Mouse (Mus musculus) limb, embryonic 15.5 days (tissue): ENCODE results near the gene Grm7. TPM values are rescaled to one million over a fixed set of nuclear protein-coding genes. Genes with fewer than 3 reads are reported as not detected.

Experiments
- ATAC-seq: fragments of 200-750 bp; cut with Nextera tagmentation; 2 replicates; pipeline ENCODE4 v1.8.0; 2017; ENCODE audit warnings: low read depth, moderate TSS enrichment; ENCODE audit not compliant: insufficient number of reproducible peaks, low FRiP score, low TSS enrichment
- H3K27ac ChIP-seq: fragments of 300-500 bp; sonication (generic); 2 replicates; pipeline ENCODE4 v1.5.1; 2015; ENCODE audit warnings: moderate library complexity, mild to moderate bottlenecking, inconsistent platforms
- H3K27me3 ChIP-seq: fragments of 300-500 bp; sonication (generic); 2 replicates; pipeline ENCODE4 v1.6.1; 2015; ENCODE audit warnings: inconsistent platforms
- H3K36me3 ChIP-seq: fragments of 300-500 bp; sonication (generic); 2 replicates; pipeline ENCODE4 v1.6.1; 2015; ENCODE audit warnings: inconsistent platforms
- H3K4me1 ChIP-seq: fragments of 300-500 bp; sonication (generic); 2 replicates; pipeline ENCODE4 v1.6.1; 2015; ENCODE audit warnings: inconsistent platforms
- H3K4me2 ChIP-seq: fragments of 300-500 bp; sonication (generic); 2 replicates; pipeline ENCODE4 v1.6.1; 2015; ENCODE audit warnings: mild to moderate bottlenecking, inconsistent platforms
- H3K4me3 ChIP-seq: fragments of 300-500 bp; sonication (generic); 2 replicates; pipeline ENCODE4 v1.5.1; 2015; ENCODE audit warnings: mild to moderate bottlenecking, inconsistent platforms
- H3K9ac ChIP-seq: fragments of 300-500 bp; sonication (generic); 2 replicates; pipeline ENCODE4 v1.6.1; 2015; ENCODE audit warnings: inconsistent platforms
- H3K9me3 ChIP-seq: fragments of 300-500 bp; sonication (generic); 2 replicates; pipeline ENCODE4 v1.6.1; 2016; ENCODE audit warnings: inconsistent platforms
- WGBS: fragments of 180-500 bp; shearing (Covaris S2); methylation state at CpG from one replicate; pipeline ENCODE4 v1.1.7; 2015; 5-methylcytosine and 5-hydroxymethylcytosine counted together
- polyA plus RNA-seq: library from polyadenylated mRNA; unstranded; fragments of >200 nt; fragmentation: Nextera tagmentation; extraction: Ambion mirVana; gene quantifications from 2 replicates; pipeline ENCODE4 v1.2.1, GENCODE M21; 2015

Grm7 gene
- polyA plus RNA-seq, 1 experiment from 2014 or later = 3.2 TPM

DNA sequence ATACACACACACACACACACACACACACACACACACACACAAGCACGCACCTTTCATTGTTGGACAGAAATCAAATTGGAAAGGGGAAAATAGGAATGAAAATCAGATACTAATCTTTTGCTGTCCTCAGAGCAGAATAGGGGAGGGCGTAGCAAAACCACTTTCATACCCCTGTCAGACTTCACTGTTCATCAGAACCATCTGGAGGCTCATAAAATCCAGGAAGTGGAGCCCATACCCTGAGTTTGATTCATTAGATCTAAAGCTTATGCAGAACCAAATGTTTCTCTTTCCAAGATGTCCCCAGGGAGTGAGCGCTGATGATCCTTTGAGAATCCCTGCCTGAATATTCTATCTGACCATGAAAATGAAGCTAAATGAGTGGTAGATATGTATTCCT, 611.6 kb downstream of the Grm7 start:
- no peaks in the 10 kb centered on the region for H3K36me3 ChIP-seq
- WGBS = 45% methylated on average over 3 of the region's 3 CpGs
- no peak overlapping the region for H3K27ac ChIP-seq
- H3K9me3 ChIP-seq = no peaks in the 10 kb centered on the region
- no peaks in the 10 kb centered on the region for H3K4me1 ChIP-seq
- H3K4me3 ChIP-seq = no peak overlapping the region
- H3K9ac ChIP-seq = no peak overlapping the region
- no peak overlapping the region for H3K4me2 ChIP-seq
- H3K27me3 ChIP-seq = no peaks in the 10 kb centered on the region
- no peak for ATAC-seq

DNA sequence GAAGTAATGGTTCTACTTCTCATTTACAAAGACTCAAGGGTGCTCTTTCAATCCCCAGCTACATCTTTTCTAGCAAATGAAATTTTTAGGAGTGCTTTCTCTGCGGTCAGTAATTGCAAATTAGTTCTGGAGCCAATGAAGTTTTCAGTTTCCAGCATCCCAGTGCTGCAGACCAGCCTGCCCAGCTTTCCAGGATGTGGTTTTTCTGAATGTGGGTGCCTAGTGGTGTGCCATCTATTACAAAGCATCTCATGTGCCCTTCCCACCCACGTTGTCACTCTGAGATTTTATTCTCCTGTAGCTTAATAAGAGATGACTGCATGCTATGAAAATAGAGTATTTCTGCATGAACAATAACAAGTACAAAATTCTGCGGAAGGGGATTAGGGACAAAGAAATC, 612.9 kb downstream of the Grm7 start:
- no peak for ATAC-seq
- Histone ChIP-seq H3K9me3 (no peaks in the 10 kb centered on the region), H3K4me3 (no peak overlapping the region), H3K9ac (no peak overlapping the region), H3K36me3 (no peaks in the 10 kb centered on the region), H3K4me1 (no peaks in the 10 kb centered on the region), H3K27me3 (no peaks in the 10 kb centered on the region), H3K27ac (no peak overlapping the region), H3K4me2 (no peak overlapping the region)
- 66% methylated on average over 3 of the region's 3 CpGs for WGBS

DNA sequence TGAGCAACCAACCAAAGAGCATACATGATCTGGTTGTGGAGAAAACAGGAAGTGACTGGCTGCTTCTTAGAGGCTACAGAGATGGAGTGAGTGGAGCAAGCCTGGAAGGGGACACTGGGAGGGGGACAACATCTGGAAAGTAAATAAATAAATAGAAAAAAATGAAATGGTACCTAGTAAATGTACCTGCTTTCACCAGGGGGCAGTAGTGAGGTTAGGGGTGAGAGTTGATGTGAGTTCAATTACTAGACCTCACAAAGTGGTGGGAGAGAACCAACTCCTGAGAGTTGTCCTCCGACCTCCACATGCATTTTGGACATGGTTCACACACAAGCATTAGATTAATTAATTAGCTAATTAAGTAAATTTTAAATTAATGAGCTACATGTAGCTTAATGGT, 615.8 kb downstream of the Grm7 start:
- H3K9ac ChIP-seq = no peak overlapping the region
- no peak for ATAC-seq
- H3K9me3 ChIP-seq = no peaks in the 10 kb centered on the region
- WGBS = 88% methylated on average over 1 of the region's 1 CpGs
- H3K36me3 ChIP-seq = no peaks in the 10 kb centered on the region
- no peaks in the 10 kb centered on the region for H3K27me3 ChIP-seq
- no peak overlapping the region for H3K4me2 ChIP-seq
- no peak overlapping the region for H3K27ac ChIP-seq
- no peak overlapping the region for H3K4me3 ChIP-seq
- no peaks in the 10 kb centered on the region for H3K4me1 ChIP-seq

DNA sequence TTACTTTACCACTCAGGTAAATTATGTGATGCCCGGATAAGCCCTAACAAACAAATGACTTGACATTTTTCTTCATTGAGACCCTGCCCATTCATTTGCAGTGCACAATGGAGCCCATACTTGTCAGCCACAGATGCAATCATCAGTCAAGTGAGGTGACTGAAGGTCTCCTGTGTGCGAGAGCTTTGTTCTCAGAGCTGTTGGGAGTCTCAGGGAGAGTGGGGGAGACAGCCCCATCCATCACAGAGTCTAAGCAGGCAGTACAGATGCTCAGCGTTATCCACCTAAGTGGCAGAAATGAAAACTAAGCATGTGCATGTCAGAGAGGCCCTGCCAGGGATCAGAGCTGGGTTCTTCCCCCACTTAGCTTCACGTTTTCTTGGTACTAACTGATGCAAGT, 631.3 kb downstream of the Grm7 start:
- WGBS = 50% methylated on average over 4 of the region's 4 CpGs

DNA sequence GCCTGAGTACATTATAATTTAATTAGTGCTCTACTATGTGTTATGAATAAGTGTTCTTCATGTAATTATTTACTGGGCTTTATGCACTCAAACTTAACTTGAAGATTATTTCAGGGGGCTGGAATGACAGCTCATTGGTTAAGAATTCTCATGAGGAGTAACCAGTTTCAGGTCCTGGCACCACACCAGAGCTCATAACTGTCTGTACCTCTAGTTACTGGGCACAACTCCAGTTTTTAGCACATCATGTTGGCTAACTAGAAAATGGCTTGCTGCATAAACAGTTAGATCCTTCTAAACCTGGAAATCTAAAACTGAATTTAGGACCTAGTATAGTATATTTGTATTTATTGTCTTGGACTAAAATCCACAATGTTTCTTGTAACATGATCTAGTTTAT, 633.1 kb downstream of the Grm7 start:
- H3K4me2 ChIP-seq = no peak overlapping the region
- no peaks in the 10 kb centered on the region for H3K36me3 ChIP-seq
- H3K27me3 ChIP-seq = no peaks in the 10 kb centered on the region
- no peaks in the 10 kb centered on the region for H3K4me1 ChIP-seq
- ATAC-seq = no peak
- H3K9ac ChIP-seq = no peak overlapping the region
- no peaks in the 10 kb centered on the region for H3K9me3 ChIP-seq
- no peak overlapping the region for H3K27ac ChIP-seq
- H3K4me3 ChIP-seq = no peak overlapping the region

More for the DNA sequence above, 631.3 kb downstream of the Grm7 start:
- Histone ChIP-seq H3K4me2 (no peak overlapping the region), H3K4me1 (no peaks in the 10 kb centered on the region), H3K27ac (no peak overlapping the region), H3K27me3 (no peaks in the 10 kb centered on the region), H3K4me3 (no peak overlapping the region), H3K36me3 (no peaks in the 10 kb centered on the region), H3K9ac (no peak overlapping the region), H3K9me3 (no peaks in the 10 kb centered on the region)
- ATAC-seq = no peak

DNA sequence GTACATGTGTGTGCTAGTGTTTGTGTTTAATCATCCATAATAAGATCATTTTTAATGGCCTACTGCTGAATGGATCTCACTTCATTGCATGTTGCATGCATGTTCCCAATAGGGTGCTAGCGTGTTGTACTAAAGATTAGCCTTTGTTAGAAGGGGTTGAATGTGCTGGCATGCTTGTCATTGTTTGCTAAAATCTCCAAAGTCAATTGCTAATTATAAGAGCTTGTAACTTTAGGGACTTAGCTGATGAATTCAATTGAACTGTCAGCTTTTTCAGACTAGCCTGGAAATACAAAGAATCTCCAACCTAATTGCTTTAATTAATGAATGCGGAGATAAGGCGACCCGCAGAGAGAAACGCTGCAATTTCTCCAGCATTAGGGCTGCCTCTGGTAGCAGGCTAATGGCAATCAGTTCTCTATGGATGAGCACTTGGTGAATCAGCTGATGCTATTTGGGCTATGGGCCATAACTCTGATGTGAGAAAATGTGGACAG, 648.2 kb downstream of the Grm7 start:
- 75% methylated on average over 5 of the region's 5 CpGs for WGBS
- Histone ChIP-seq H3K27ac (no peak overlapping the region), H3K9ac (no peak overlapping the region), H3K4me2 (no peak overlapping the region), H3K27me3 (no peaks in the 10 kb centered on the region), H3K36me3 (no peaks in the 10 kb centered on the region), H3K4me1 (no peaks in the 10 kb centered on the region), H3K9me3 (no peaks in the 10 kb centered on the region), H3K4me3 (no peak overlapping the region)
- ATAC-seq = no peak

DNA sequence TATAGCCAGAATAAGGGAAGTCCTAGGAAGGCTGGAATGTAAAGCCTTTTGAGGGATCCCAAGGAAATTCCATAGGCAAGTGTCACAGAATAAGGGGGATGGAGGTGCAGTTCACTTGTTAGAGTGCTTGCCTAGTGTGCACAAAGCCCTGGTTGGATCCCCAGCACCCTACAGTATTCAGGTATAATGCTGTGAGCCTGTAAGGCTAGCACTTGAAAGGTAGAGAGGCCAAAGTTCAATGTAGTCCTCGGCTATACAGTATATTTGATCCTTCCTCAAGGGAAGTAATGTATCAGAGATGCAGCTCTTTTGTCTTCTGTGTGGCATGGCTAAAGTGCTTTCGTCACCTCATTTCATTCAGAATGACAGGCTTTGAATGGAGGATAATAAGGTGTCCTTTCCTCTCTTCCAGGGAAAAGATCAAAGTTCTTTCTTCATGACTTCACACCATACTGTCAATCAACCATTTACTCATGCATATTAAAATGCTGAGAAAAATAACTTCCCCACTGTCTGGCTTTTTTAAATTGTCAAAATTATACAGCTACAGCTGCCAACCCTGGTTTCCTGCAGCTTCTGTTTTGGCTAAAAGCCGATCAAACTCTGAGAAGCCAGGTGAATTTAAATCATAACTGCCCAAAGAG, 658.7 kb downstream of the Grm7 start:
- H3K36me3 ChIP-seq = no peaks in the 10 kb centered on the region
- no peak overlapping the region for H3K4me3 ChIP-seq
- no peaks in the 10 kb centered on the region for H3K9me3 ChIP-seq
- no peak overlapping the region for H3K4me2 ChIP-seq
- WGBS = 68% methylated on average over 3 of the region's 3 CpGs
- H3K27ac ChIP-seq = no peak overlapping the region
- no peak for ATAC-seq
- no peak overlapping the region for H3K9ac ChIP-seq
- no peaks in the 10 kb centered on the region for H3K27me3 ChIP-seq
- H3K4me1 ChIP-seq = no peaks in the 10 kb centered on the region

DNA sequence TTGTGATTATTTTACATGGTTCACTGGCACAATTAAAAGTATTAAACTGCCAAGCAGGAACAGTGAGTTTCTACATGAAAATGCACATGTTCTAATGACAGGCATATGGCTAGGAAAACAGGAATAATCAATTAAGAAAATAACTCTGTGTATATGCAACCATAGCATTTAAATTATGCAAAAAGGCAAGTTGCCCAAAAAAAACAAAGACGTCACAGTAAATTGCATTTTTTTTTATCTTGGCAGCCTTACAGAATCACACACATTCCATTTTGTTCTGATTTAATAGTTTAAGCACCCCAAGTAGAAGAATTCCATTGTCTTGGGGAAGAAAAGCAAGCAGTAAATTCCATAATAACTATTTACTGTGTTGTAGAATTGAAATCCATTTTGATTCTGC, 716.3 kb downstream of the Grm7 start:
- WGBS = 41% methylated on average over 1 of the region's 1 CpGs
- Histone ChIP-seq H3K27ac (no peak overlapping the region), H3K4me1 (no peaks in the 10 kb centered on the region), H3K9ac (no peak overlapping the region), H3K9me3 (no peaks in the 10 kb centered on the region), H3K4me3 (no peak overlapping the region), H3K36me3 (no peaks in the 10 kb centered on the region), H3K27me3 (no peaks in the 10 kb centered on the region), H3K4me2 (no peak overlapping the region)
- ATAC-seq = no peak

DNA sequence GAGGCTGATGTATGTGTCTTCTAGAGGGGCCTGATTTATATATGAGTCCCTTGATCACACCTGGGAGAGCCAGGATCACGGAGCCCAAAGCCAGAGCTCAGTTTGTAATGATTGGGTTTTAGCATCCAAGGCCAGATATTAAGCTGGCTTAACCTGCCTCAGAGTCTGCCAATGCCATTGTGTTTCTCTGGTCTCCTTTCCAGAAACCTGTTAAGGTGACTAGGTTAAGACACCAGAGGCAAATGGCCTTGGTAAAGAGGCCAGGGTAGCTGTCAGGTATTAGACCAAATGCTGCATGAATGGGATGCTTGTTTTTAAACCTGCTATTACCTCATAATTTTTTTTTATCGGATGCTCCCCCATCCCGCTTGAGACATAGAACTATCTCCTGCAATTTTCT, 722.7 kb downstream of the Grm7 start:
- no peak for ATAC-seq
- H3K9me3 ChIP-seq = no peaks in the 10 kb centered on the region
- no peak overlapping the region for H3K9ac ChIP-seq
- no peak overlapping the region for H3K4me2 ChIP-seq
- no peak overlapping the region for H3K27ac ChIP-seq
- H3K4me1 ChIP-seq = no peaks in the 10 kb centered on the region
- no peaks in the 10 kb centered on the region for H3K27me3 ChIP-seq
- WGBS = 78% methylated on average over 3 of the region's 3 CpGs
- no peaks in the 10 kb centered on the region for H3K36me3 ChIP-seq
- H3K4me3 ChIP-seq = no peak overlapping the region

DNA sequence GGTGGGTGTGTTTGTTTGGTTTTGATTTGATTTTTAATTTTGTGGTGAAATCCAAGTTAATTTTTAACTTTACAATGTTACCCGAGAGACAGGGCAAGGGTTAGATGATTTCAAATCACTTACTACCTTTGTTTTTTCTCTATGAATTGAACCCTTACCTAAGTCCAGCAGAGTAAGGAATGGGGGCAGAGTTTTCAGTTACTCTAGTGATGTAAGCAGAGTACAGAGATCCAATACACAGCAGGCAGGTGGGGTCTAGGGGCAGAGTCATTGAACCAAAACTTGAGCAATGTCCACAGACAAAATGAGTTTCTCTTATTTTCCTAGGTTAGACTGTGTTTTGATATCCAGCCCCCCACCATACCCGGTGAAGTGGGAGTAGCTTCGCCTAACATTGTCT, 723.2 kb downstream of the Grm7 start:
- H3K9ac ChIP-seq = no peak overlapping the region
- no peak overlapping the region for H3K4me3 ChIP-seq
- no peak overlapping the region for H3K27ac ChIP-seq
- H3K4me1 ChIP-seq = no peaks in the 10 kb centered on the region
- 76% methylated on average over 3 of the region's 3 CpGs for WGBS
- no peaks in the 10 kb centered on the region for H3K9me3 ChIP-seq
- no peaks in the 10 kb centered on the region for H3K27me3 ChIP-seq
- ATAC-seq = no peak
- no peak overlapping the region for H3K4me2 ChIP-seq
- H3K36me3 ChIP-seq = no peaks in the 10 kb centered on the region

DNA sequence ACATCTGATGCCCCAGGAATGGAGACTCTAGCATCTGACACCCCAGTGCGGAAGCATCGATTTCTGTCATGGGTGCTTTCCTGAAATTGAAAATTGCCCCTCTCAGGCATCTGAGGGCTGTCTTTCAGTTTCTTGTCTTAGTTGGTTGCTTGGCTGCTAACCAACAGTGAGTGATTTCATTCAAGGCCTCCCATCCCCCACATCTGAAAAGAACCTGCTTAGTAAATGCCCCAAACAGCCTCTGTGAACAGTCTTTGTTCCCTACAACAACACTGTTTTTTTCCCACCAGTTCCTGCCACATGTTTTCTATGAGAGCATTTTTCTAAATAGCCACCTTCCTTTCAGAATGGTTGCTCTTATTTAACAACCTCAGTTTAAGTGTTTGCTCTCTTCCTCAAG, 723.6 kb downstream of the Grm7 start:
- no peak overlapping the region for H3K4me3 ChIP-seq
- H3K27ac ChIP-seq = no peak overlapping the region
- H3K9ac ChIP-seq = no peak overlapping the region
- no peaks in the 10 kb centered on the region for H3K9me3 ChIP-seq
- H3K4me1 ChIP-seq = no peaks in the 10 kb centered on the region
- no peaks in the 10 kb centered on the region for H3K27me3 ChIP-seq
- 77% methylated on average over 2 of the region's 2 CpGs for WGBS
- no peak overlapping the region for H3K4me2 ChIP-seq
- no peak for ATAC-seq
- H3K36me3 ChIP-seq = no peaks in the 10 kb centered on the region

DNA sequence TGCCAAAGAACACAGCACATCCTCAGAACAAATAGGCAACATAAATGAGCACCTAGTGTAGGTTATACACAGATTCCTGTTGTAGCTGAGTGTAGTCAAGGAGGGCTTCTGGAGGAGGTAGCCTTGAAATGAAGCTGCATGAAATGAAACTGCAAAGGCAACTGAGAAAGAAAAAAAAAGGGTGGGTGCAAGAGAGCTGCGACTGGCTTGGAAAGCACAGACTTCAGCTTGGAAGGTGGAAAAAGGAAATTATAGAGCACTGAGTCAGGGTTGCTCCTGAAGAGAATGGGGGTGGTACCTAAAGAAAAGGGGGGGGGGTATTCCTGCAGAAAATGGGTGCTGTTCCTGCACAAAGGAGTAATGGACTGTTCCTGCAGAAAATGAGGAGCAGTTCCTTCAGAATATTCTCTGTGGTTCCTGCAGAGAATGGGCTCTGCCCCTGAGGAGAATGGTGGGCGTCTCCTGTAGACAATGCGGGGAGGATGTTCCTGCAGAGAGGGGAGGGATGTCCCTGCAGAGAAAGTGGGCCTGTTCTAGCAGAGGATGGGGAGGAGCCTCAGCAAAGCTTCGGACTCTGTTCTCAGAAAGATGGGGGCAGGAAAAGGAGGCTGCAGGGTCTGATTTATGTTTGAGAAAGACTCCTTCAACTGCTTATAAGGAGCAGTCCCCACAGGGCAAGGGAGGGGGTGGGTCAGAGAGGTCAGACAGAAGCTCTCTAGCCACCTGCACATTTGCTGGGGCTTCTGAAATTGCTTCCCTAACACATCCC, 726.4 kb downstream of the Grm7 start:
- Histone ChIP-seq H3K4me2 (no peak overlapping the region), H3K27ac (no peak overlapping the region), H3K4me3 (no peak overlapping the region), H3K4me1 (no peaks in the 10 kb centered on the region), H3K9me3 (no peaks in the 10 kb centered on the region), H3K9ac (no peak overlapping the region), H3K27me3 (no peaks in the 10 kb centered on the region), H3K36me3 (no peaks in the 10 kb centered on the region)
- ATAC-seq = no peak
- WGBS = 21% methylated on average over 4 of the region's 4 CpGs
